Mouse (Mus musculus): ENCODE results near the gene Prr19.
"Not testable (repeated sequence)": the region's sequence is repeated elsewhere in the genome, so short reads cannot be mapped to it uniquely, and the experiment has no call there.

Gene Prr19

DNA sequence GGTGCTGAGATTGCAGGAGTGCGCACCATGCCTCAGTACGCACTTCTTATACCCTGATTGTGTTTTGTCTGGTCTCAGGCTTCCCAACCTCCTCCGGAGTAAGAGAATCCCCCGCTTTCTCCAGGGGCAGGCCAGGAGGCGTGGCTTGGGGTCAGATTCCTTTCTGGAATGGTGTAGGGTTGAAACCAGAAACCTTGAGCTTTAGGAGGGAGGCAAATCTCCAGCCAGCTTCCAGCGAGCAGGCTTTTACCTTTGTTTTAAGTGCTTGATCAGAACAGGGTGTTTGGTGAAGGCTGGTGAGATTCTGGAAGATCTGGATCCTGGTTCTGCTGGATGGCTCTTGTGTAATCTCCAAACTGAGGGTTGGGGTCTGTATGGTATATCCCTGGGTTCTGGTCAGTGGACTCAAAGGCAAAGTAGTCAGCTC is 20.9 kb downstream of the Prr19 start:
- no peak for DNase-seq (ENCODE audit: low read depth, low spot score)

DNA sequence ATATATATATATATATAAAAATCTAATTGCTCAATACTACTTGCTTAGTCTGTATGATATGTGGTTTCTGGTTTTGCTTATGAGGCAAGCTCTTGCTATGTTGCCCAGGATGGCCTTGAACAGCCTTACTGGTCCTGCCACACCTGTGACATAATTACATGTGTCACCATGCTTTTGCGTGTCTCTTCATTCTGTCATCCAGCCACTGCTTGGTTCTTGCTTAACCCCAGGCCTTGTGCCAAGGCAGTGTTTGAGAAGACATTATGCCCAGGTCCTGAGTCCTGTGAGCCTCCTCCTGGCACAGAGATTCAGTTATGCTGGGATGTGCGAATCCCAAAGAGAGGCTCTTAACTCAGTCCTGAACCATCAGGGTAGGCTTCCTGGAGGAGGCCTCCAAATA is 22.0 kb downstream of the Prr19 start:
- DNase-seq (ENCODE audit: low read depth, low spot score): no peak

DNA sequence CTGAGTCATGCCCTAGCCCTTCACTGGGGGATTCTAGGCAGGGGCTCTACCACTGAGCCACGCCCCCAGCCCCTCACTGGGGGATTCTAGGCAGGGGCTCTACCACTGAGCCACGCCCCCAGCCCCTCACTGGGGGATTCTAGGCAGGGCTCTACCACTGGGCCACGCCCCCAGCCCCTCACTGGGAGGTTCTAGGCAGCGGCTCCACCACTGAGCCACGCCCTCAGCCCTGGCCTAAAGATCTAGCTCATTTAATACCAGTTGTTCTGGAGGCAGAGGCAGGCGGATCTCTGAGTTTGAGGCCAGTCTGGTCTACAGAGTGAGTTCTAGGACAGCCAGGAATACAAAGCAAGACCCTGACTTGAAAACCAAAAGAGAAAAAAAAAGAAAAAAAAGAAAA is 24.2 kb downstream of the Prr19 start:
- DNase-seq (ENCODE audit: low read depth, low spot score): not testable (repeated sequence)

DNA sequence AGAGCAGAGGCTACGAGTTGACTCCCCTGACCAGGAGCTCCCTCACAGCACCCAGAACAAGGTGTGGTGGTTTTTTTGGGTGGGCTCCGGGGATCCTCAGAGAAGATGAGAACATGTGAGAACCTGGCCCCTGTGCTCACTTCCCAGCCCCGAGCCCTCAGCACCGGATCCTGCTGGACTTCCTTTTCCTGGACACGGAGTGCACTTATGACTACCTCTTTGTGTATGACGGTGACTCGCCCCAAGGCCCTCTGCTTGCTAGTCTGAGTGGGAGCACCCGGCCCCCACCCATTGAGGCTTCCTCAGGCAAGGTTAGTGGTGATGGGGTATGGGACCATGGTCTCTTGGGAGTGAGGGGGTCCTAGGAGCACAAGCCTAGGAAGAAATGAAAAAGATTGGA is 25.0 kb downstream of the Prr19 start:
- DNase-seq (ENCODE audit: low read depth, low spot score): no peak

DNA sequence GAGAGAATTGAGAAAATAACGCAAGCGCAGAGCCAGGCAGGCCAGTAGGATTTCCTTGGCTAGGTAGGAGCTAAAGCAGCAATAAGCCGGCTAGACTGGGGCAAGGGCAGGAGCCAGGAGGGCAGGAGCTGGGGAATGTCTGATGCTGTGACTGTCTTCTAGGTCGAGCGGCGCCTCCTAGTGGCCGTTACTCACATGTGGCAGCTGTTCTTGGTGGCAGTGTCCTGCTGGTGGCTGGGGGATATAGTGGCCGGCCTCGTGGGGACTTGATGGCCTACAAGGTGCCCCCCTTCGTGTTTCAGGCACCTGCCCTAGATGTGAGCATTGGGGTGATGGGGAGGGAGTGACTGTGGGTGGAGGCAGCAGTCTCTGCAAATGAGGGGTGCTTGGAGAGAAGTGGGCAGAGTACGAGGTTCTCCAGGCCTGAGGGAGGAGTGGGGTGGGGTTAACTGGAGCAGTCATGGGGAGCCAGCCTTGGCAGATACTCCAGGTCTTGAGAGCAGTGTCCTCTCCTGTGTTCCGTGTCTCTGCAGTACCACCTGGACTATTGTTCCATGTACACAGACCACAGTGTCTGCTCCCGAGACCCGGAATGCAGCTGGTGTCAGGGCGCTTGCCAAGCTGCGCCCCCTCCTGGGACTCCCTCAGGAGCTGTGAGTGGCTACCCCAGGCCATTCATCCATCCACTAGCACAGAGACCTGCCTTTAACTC is 32.5 kb downstream of the Prr19 start:
- DNase-seq (ENCODE audit: low read depth, low spot score): no peak

DNA sequence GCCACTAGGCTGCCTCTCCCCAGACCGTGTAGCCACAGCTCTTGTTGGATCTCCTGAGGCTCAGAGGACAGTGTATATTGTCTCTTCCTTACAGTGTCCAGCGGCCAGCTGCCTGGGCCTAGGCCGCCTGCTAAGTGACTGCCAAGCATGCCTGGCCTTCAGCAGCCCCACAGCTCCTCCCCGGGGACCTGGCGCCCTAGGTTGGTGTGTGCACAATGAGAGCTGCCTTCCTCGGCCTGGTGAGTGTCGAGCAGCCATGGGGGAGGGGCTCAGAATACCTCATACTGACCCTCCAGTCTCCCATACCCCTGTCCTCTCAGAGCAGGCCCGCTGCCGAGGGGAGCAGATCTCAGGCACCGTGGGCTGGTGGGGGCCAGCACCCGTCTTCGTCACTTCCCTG is 33.3 kb downstream of the Prr19 start:
- DNase-seq (ENCODE audit: low read depth, low spot score): no peak

DNA sequence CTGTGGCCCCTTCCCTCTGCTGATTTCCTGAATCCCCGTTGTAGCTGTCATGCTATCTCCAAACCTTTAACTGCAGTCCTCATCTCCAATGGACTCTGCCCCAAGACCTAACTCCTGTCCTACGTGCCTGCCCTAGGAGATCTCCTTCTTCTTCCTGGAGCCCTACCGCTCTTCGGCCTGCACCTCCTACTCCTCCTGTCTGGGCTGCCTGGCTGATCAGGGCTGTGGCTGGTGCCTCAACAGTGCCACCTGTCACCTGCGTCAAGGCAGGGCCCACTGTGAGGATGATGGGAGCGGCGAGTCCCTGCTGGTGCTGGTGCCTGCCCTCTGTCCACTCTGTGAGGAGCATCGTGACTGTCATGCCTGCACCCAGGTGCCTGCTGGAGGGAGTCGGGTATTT is 38.1 kb downstream of the Prr19 start:
- DNase-seq (ENCODE audit: low read depth, low spot score): no peak

DNA sequence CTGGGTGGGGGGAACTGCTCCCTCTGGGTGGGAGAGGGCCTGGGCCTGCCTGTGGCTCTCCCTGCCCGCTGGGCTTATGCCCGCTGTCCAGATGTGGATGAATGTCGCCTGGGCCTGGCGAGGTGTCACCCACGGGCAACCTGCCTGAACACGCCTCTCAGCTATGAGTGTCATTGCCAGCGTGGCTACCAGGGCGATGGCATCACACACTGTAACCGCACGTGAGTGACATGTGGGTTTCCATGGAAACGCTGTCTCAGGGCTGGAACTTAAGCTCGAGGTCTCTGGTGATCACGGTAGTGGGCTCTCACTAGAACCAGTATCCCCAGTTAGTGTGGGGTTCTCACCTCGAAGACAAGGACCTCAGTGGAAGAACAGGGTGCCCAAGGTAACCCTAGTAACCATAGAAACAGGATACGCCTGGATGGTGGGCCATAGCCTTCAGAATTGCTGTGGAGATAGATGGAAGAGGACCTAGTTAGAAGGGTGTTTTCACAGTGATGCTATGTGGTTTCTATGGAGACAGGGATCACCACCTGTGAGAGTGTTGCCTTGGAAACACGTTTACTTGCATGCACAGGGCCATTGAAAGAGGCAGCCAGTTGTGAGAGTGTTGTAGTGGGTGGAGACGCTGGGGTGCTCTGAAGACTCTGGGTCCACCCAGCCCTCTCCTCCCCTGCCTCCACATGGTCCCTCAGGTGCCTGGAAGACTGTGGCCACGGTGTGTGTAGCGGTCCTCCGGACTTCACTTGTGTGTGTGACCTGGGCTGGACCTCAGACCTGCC is 40.0 kb downstream of the Prr19 start:
- DNase-seq (ENCODE audit: low read depth, low spot score): no peak

DNA sequence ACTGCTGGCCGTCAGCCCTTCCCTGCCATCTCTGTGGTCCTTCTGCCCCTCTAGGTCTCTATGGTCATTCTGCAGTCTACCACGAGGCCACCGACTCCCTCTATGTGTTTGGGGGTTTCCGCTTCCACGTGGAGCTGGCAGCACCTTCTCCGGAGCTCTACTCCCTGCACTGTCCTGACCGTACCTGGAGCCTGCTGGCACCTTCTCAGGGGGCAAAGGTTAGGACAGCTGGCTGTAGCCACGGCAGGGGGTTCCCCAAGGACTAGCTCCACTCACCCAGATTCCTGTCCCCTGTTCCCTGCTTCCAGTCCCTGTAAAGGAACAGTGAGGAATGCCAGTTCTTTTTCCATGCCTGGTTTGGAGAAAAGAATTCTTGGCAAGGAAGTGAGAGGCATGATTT is 47.6 kb downstream of the Prr19 start:
- no peak for DNase-seq (ENCODE audit: low read depth, low spot score)
